Mouse (Mus musculus): ENCODE measurements around the gene Trpm3. TPM values are rescaled to one million over a fixed set of nuclear protein-coding genes. Genes with fewer than 3 reads are reported as not detected.

Trpm3 gene
- polyA plus RNA-seq, 1 experiment, result not detected

- H3K9me3 ChIP-seq, result 0 out of 2 replicates have a peak, but pooled peaks cover 2% of the 10 kb centered on the region
Measured at GRCm38 (mm10) chr19:22754498-22754897, 615.7 kb downstream of the Trpm3 start.

DNA sequence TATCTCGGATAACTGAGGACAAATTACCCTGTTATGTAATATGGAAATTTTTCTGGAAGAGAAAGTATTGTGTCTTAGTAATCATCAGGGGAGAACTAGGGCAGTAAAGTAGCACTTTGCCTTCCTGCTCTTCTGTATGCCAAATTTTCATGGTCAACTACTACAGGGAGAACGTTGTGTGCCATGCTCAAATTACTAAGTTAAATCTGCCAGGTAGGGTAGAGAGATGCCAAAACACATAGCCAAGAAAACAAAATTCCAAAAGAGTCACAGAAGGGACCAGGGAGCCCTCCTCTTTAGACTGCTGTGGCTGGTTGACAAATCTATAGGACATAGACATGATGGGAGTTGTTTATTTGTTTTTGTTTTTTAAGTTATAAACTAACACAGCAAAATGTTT is 619.6 kb downstream of the Trpm3 start:
- TF ChIP-seq GATA1 (IDR thresholded peaks at IDR 0.05; ENCODE audit: borderline replicate concordance, low read length) (no peak), FLI1 (IDR thresholded peaks at IDR 0.05; ENCODE audit: low read length) (no peak)
- H3K27me3 ChIP-seq (replicated peaks), result no peaks in the 10 kb centered on the region
- 0 out of 2 replicates have a peak, but pooled peaks cover 2% of the 10 kb centered on the region for H3K9me3 ChIP-seq
- no peaks in the 10 kb centered on the region for H3K36me3 ChIP-seq (replicated peaks; ENCODE audit: low read length)
- no peak overlapping the region for H3K4me3 ChIP-seq (replicated peaks)
- no peaks in the 10 kb centered on the region for H3K4me1 ChIP-seq

More at GRCm38 (mm10) chr19:22754498-22754897, 615.7 kb downstream of the Trpm3 start:
- TF ChIP-seq FLI1 (IDR thresholded peaks at IDR 0.05; ENCODE audit: low read length) (no peak), GATA1 (IDR thresholded peaks at IDR 0.05; ENCODE audit: borderline replicate concordance, low read length) (no peak)
- H3K27me3 ChIP-seq (replicated peaks), result no peaks in the 10 kb centered on the region
- no peaks in the 10 kb centered on the region for H3K36me3 ChIP-seq (replicated peaks; ENCODE audit: low read length)
- H3K4me1 ChIP-seq, result no peaks in the 10 kb centered on the region
- H3K4me3 ChIP-seq (replicated peaks), result no peak overlapping the region

DNA sequence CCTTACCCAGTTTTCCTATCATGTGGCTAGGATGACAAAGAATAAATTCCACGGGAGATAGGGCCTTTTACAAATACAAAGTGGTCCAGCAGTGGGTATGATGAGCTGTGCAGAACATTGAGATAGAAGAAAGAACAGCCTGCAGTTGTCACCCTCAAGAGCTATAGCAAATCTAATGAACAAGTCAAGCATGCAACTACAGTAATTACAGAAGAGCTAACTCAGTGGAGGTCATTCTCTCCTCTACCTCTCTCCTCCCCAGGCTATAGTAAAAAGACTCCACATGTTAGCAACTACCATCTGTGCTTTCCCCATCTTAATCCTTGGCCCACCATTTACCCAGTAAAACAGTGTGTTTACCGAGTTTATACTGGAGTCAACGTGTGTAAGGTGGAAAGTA is 629.4 kb downstream of the Trpm3 start:
- Histone ChIP-seq H3K9me3 (0 out of 2 replicates have a peak, but pooled peaks cover 3% of the 10 kb centered on the region), H3K27me3 (replicated peaks) (no peaks in the 10 kb centered on the region), H3K4me1 (no peaks in the 10 kb centered on the region), H3K4me3 (replicated peaks) (no peak overlapping the region), H3K36me3 (replicated peaks; ENCODE audit: low read length) (no peaks in the 10 kb centered on the region)
- no peak for TF ChIP-seq FLI1 (IDR thresholded peaks at IDR 0.05; ENCODE audit: low read length)
- no peak for TF ChIP-seq GATA1 (IDR thresholded peaks at IDR 0.05; ENCODE audit: borderline replicate concordance, low read length)

DNA sequence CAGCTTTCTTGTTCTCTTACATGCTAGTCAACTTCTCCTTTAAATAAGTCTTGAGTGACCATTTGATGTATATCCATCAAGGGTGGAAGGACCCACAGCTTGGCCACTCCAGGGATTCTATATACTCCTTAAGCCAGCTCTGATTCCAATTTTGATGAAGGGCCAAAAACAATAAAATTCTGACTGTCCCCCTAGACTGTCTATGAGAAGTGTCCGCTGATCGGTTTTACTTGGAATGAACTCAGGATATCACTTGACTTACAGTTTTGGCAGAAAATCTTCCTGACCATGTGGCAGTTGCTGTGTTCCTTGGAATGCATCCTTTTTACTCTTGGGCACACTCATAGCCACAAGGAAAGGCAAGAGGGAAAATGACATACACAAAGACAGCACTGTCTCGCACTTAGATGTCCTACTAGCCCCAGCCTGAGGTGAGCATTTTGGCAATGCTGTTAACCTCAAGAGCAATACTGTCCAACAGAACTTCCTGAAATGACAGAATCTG is 636.4 kb downstream of the Trpm3 start:
- TF ChIP-seq FLI1 (IDR thresholded peaks at IDR 0.05; ENCODE audit: low read length), result no peak
- no peak for TF ChIP-seq GATA1 (IDR thresholded peaks at IDR 0.05; ENCODE audit: borderline replicate concordance, low read length)
- Histone ChIP-seq H3K36me3 (replicated peaks; ENCODE audit: low read length) (no peaks in the 10 kb centered on the region), H3K4me3 (replicated peaks) (no peak overlapping the region)

DNA sequence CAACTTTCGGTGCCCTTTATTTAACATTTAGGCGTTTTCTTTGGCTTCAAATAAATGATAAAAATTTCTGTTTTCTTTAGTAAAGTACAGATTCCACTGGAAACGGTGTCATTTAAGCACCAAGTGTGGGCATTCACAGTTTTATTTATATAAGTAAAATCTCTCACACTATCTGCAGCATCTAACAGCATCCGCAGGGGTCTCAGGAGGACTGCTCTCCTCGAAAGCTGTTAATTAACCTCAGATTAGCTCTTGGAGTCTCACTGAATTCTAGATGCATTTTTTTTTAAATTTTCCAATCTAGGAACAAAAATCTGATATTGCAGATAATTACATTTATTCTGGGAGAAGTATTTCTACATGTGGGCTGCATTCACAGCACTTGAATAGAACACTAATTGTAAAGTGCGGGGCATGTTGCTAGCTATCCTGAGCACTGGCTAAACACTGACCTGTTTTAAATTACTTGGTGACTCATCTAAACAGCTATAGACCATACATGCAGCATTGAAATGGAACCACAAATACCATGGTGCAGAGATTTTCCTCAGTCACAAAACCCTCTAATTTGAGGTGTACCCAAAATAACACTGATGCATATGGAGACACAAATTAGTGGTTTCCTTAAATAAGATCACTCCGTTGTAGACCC is 641.5 kb downstream of the Trpm3 start:
- no peaks in the 10 kb centered on the region for H3K36me3 ChIP-seq (replicated peaks; ENCODE audit: low read length)
- no peak for TF ChIP-seq GATA1 (IDR thresholded peaks at IDR 0.05; ENCODE audit: borderline replicate concordance, low read length)
- TF ChIP-seq FLI1 (IDR thresholded peaks at IDR 0.05; ENCODE audit: low read length), result no peak
- H3K27me3 ChIP-seq (replicated peaks), result no peaks in the 10 kb centered on the region

More for the DNA sequence above, 636.4 kb downstream of the Trpm3 start:
- H3K9me3 ChIP-seq, result no peaks in the 10 kb centered on the region
- H3K4me1 ChIP-seq, result no peaks in the 10 kb centered on the region
- no peaks in the 10 kb centered on the region for H3K27me3 ChIP-seq (replicated peaks)

GRCm38 (mm10) chr19:22781579-22781978 is 642.7 kb downstream of the Trpm3 start:
- TF ChIP-seq GATA1 (IDR thresholded peaks at IDR 0.05; ENCODE audit: borderline replicate concordance, low read length) (no peak), FLI1 (IDR thresholded peaks at IDR 0.05; ENCODE audit: low read length) (no peak)
- no peaks in the 10 kb centered on the region for H3K4me1 ChIP-seq
- no peak overlapping the region for H3K4me3 ChIP-seq (replicated peaks)

More for the DNA sequence above, 641.5 kb downstream of the Trpm3 start:
- no peaks in the 10 kb centered on the region for H3K4me1 ChIP-seq
- H3K4me3 ChIP-seq (replicated peaks), result no peak overlapping the region
- H3K9me3 ChIP-seq, result no peaks in the 10 kb centered on the region

DNA sequence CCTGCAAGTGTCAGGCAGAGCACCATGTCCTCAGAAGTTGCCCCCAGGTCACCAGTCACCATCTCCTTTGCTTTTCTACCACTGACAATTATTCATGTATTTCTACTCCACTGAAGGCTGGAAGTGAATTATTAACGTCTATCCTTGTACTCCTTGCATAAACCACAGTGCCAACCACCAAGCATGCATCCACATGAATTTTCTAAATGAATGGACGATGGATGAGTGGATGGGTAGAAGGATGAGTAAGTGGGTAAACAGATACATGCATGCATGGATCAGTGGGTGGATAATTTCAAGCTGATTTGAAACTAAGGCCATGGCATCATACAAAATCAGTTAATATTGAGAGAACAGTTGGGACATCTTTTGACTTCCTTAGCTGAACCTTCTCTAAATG is 644.9 kb downstream of the Trpm3 start:
- Histone ChIP-seq H3K4me3 (replicated peaks) (no peak overlapping the region), H3K4me1 (no peaks in the 10 kb centered on the region), H3K27me3 (replicated peaks) (no peaks in the 10 kb centered on the region), H3K9me3 (no peaks in the 10 kb centered on the region), H3K36me3 (replicated peaks; ENCODE audit: low read length) (no peaks in the 10 kb centered on the region)
- no peak for TF ChIP-seq GATA1 (IDR thresholded peaks at IDR 0.05; ENCODE audit: borderline replicate concordance, low read length)
- TF ChIP-seq FLI1 (IDR thresholded peaks at IDR 0.05; ENCODE audit: low read length), result no peak

More at GRCm38 (mm10) chr19:22781579-22781978, 642.7 kb downstream of the Trpm3 start:
- no peaks in the 10 kb centered on the region for H3K27me3 ChIP-seq (replicated peaks)
- H3K9me3 ChIP-seq, result no peaks in the 10 kb centered on the region
- H3K36me3 ChIP-seq (replicated peaks; ENCODE audit: low read length), result no peaks in the 10 kb centered on the region

- Histone ChIP-seq H3K4me1 (no peaks in the 10 kb centered on the region), H3K4me3 (replicated peaks) (no peak overlapping the region), H3K27me3 (replicated peaks) (no peaks in the 10 kb centered on the region), H3K36me3 (replicated peaks; ENCODE audit: low read length) (no peaks in the 10 kb centered on the region), H3K9me3 (no peaks in the 10 kb centered on the region)
- TF ChIP-seq GATA1 (IDR thresholded peaks at IDR 0.05; ENCODE audit: borderline replicate concordance, low read length), result no peak
- TF ChIP-seq FLI1 (IDR thresholded peaks at IDR 0.05; ENCODE audit: low read length), result no peak
Measured at GRCm38 (mm10) chr19:22789753-22790152, 650.9 kb downstream of the Trpm3 start.

- Histone ChIP-seq H3K27me3 (replicated peaks) (no peaks in the 10 kb centered on the region), H3K4me3 (replicated peaks) (no peak overlapping the region), H3K9me3 (no peaks in the 10 kb centered on the region; the same call in 1 of the 2 replicates), H3K36me3 (replicated peaks; ENCODE audit: low read length) (no peaks in the 10 kb centered on the region), H3K4me1 (no peaks in the 10 kb centered on the region)
- TF ChIP-seq FLI1 (IDR thresholded peaks at IDR 0.05; ENCODE audit: low read length) (no peak), GATA1 (IDR thresholded peaks at IDR 0.05; ENCODE audit: borderline replicate concordance, low read length) (no peak)
Measured at GRCm38 (mm10) chr19:22796996-22797395, 658.1 kb downstream of the Trpm3 start.

DNA sequence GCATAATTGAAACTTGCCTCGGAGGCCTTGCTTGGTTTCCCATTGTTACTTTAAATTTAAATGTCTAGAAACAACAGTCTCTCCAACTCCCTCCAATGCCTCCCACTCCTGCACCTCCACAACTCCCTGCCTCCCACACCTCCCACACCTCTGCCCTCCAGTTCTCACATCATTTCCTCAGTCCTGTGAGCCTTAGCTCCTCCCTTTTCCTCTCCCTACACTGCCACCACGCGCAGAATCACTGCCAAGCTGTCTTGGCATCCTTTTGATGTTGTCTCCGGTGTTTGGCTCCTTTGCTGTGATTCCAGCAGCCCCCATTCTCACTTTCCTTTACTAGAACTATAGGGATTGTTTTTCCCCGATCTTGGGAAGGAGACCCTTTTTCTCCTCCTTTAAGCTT is 661.6 kb downstream of the Trpm3 start:
- Histone ChIP-seq H3K36me3 (replicated peaks; ENCODE audit: low read length) (no peaks in the 10 kb centered on the region), H3K9me3 (no peaks in the 10 kb centered on the region; the same call in 1 of the 2 replicates), H3K4me1 (no peaks in the 10 kb centered on the region), H3K27me3 (replicated peaks) (no peaks in the 10 kb centered on the region), H3K4me3 (replicated peaks) (no peak overlapping the region)
- TF ChIP-seq FLI1 (IDR thresholded peaks at IDR 0.05; ENCODE audit: low read length) (no peak), GATA1 (IDR thresholded peaks at IDR 0.05; ENCODE audit: borderline replicate concordance, low read length) (no peak)
